Mouse (Mus musculus) cerebellum, adult 2 months (tissue): ENCODE data around the gene Nsmce3.

Source experiments
- CTCF ChIP-seq: fragments of 200-500 bp; IDR thresholded peaks from 2 replicates; pipeline ENCODE4 v1.5.1; 2011; ENCODE audit warnings: low read depth, mild to moderate bottlenecking, control low read depth, low read length, moderate library complexity, borderline replicate concordance; ENCODE audit not compliant: insufficient read depth
- POLR2A ChIP-seq: fragments of 200-500 bp; IDR thresholded peaks from 2 replicates; pipeline ENCODE4 v1.6.1; 2011; ENCODE audit warnings: low read length, control low read depth, borderline replicate concordance; ENCODE audit not compliant: insufficient read depth

DNA sequence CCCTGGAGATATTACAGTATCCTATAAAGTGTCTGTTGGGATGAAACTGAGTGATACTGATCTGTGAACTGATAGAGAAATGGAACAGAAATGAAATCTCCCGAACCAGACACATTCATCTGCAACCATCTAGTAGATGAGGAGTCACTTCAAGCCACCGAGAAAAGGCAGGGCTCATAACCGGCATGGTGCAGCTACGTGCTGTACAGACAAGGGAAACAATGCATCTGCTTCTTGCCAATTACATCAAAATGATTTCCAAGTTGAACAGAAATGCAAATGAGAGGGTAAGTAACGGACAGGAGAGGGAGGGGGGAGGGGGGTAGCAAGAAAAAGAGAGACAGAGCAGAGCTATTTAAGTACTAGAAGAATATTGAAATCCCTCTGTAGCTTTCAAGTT is 47.9 kb upstream of the Nsmce3 start:
- TF ChIP-seq CTCF (no peak), POLR2A (no peak)
